Mouse (Mus musculus) heart, postnatal 0 days (tissue): Measurements from ENCODE around the gene Slc17a7. TPM values are rescaled to one million over a fixed set of nuclear protein-coding genes. Genes with fewer than 3 reads are reported as not detected.

Source experiments
- ATAC-seq: fragments of 200-750 bp; cut with Nextera tagmentation; 2 replicates; pipeline ENCODE4 v1.8.0; 2017; ENCODE audit warnings: low read depth, moderate number of reproducible peaks, moderate library complexity; ENCODE audit not compliant: insufficient read depth
- DNase-seq: peaks from one replicate; pipeline ENCODE4 v3.0.0-alpha.2; 2016; ENCODE audit warnings: low spot score
- H3K27ac ChIP-seq: fragments of 300-500 bp; sonication (generic); 2 replicates; pipeline ENCODE4 v1.5.1; 2014; ENCODE audit warnings: low read depth, mild to moderate bottlenecking
- H3K27me3 ChIP-seq: fragments of 300-500 bp; sonication (generic); 2 replicates; pipeline ENCODE4 v1.6.1; 2014; ENCODE audit warnings: low read length, mixed read lengths; ENCODE audit not compliant: control insufficient read depth, insufficient read depth
- H3K36me3 ChIP-seq: fragments of 300-500 bp; sonication (generic); replicated peaks from 2 replicates; pipeline ENCODE4 v1.6.1; 2014; ENCODE audit warnings: low read length, mixed read lengths; ENCODE audit not compliant: control insufficient read depth, insufficient read depth
- H3K4me1 ChIP-seq: fragments of 300-500 bp; sonication (generic); 2 replicates; pipeline ENCODE4 v1.6.1; 2014; ENCODE audit warnings: antibody characterized with exemption; ENCODE audit not compliant: control insufficient read depth, insufficient read depth
- H3K4me2 ChIP-seq: fragments of 300-500 bp; sonication (generic); 2 replicates; pipeline ENCODE4 v1.6.1; 2014; ENCODE audit warnings: low read depth, mild to moderate bottlenecking, low read length, moderate library complexity
- H3K4me3 ChIP-seq: fragments of 300-500 bp; sonication (generic); 2 replicates; pipeline ENCODE4 v1.5.1; 2014; ENCODE audit warnings: low read depth, low read length
- H3K9ac ChIP-seq: fragments of 300-500 bp; sonication (generic); replicated peaks from 2 replicates; pipeline ENCODE4 v1.6.1; 2014; ENCODE audit warnings: low read depth, low read length, mixed read lengths
- H3K9me3 ChIP-seq: fragments of 300-500 bp; sonication (generic); replicated peaks from 2 replicates; pipeline ENCODE4 v1.6.1; 2016; ENCODE audit warnings: low read length; ENCODE audit not compliant: control insufficient read depth
- CTCF ChIP-seq: IDR thresholded peaks from 2 replicates; pipeline ENCODE4 v1.5.1; 2016; ENCODE audit warnings: antibody characterized with exemption, control low read depth, low read depth
- EP300 ChIP-seq: IDR thresholded peaks from 2 replicates; pipeline ENCODE4 v1.6.1; 2016; ENCODE audit warnings: antibody characterized with exemption, low read depth
- WGBS: fragments of 180-500 bp; shearing (Covaris S2); extraction: QIAGEN DNeasy Blood & Tissue Kit; methylation state at CpG from one replicate; pipeline ENCODE4 v1.1.7; 2014; 5-methylcytosine and 5-hydroxymethylcytosine counted together
- polyA plus RNA-seq: library from polyadenylated mRNA; unstranded; fragments of >200 nt; fragmentation: Nextera tagmentation; extraction: Ambion mirVana; gene quantifications from 2 replicates; pipeline ENCODE4 v1.2.1, GENCODE M21; 2015
- total RNA-seq: library from RNA; depleted of rRNA; stranded (reverse); fragments of >200 nt; gene quantifications from 2 replicates; pipeline ENCODE4 v1.2.3, GENCODE M21; 2014; ENCODE audit warnings: low replicate concordance

Gene Slc17a7
- total and polyA plus RNA-seq, 2 experiments from 2014 or later: 4.3 to 12.7 TPM

- H3K9ac ChIP-seq: no peak overlapping the region
- H3K4me1 ChIP-seq: no peaks in the 10 kb centered on the region
- WGBS: 89% methylated on average over 6 of the region's 6 CpGs
- no peaks in the 10 kb centered on the region for H3K9me3 ChIP-seq
- ATAC-seq (no peak), DNase-seq (no peak)
- H3K36me3 ChIP-seq: peaks cover 11% of the 10 kb centered on the region; the same call in 1 of the 2 replicates
- TF ChIP-seq EP300: no peak
- TF ChIP-seq CTCF: no peak
- no peak overlapping the region for H3K4me3 ChIP-seq
- no peak overlapping the region for H3K27ac ChIP-seq
- H3K4me2 ChIP-seq: no peak overlapping the region
- peaks cover 17% of the 10 kb centered on the region for H3K27me3 ChIP-seq
Measured at GRCm38 (mm10) chr7:45158991-45159390, 4.8 kb upstream of the Slc17a7 start.

- peaks cover 11% of the 10 kb centered on the region; the same call in 1 of the 2 replicates for H3K36me3 ChIP-seq
- WGBS: 93% methylated on average over 6 of the region's 6 CpGs
- no peak for ATAC-seq
- TF ChIP-seq EP300 (no peak), CTCF (no peak)
- 0 out of 2 replicates have a peak, but pooled peaks cover 6% of the 10 kb centered on the region for H3K4me1 ChIP-seq
- H3K4me3 ChIP-seq: no peak overlapping the region
- H3K27me3 ChIP-seq: peaks cover 30% of the 10 kb centered on the region
- no peak overlapping the region for H3K4me2 ChIP-seq
- no peaks in the 10 kb centered on the region for H3K9me3 ChIP-seq
- no peak overlapping the region for H3K9ac ChIP-seq
- DNase-seq: no peak
- H3K27ac ChIP-seq: no peak overlapping the region
Measured at GRCm38 (mm10) chr7:45160316-45160800, 3.4 kb upstream of the Slc17a7 start.

- Histone ChIP-seq H3K4me1 (0 out of 2 replicates have a peak, but pooled peaks cover 6% of the 10 kb centered on the region), H3K27ac (no peak overlapping the region), H3K36me3 (peaks cover 11% of the 10 kb centered on the region; the same call in 1 of the 2 replicates), H3K9me3 (no peaks in the 10 kb centered on the region), H3K9ac (no peak overlapping the region), H3K4me2 (no peak overlapping the region), H3K4me3 (no peak overlapping the region), H3K27me3 (peaks cover 35% of the 10 kb centered on the region)
- TF ChIP-seq EP300 (no peak), CTCF (no peak)
- 78% methylated on average over 3 of the region's 3 CpGs for WGBS
- DNase-seq (no peak), ATAC-seq (no peak)
Measured at GRCm38 (mm10) chr7:45160866-45161265, 2.9 kb upstream of the Slc17a7 start.

- Histone ChIP-seq H3K9ac (no peak overlapping the region), H3K4me2 (peak overlapping the region; percentile 67), H3K36me3 (peaks cover 11% of the 10 kb centered on the region; the same call in 1 of the 2 replicates), H3K4me1 (0 out of 2 replicates have a peak, but pooled peaks cover 6% of the 10 kb centered on the region), H3K27me3 (peaks cover 43% of the 10 kb centered on the region), H3K9me3 (no peaks in the 10 kb centered on the region), H3K4me3 (peak overlapping the region; percentile 41), H3K27ac (no peak overlapping the region)
- DNase-seq: peak; percentile 83
- ATAC-seq: peak; percentile 83
- WGBS: 4% methylated on average over 33 of the region's 35 CpGs
- no peak for TF ChIP-seq EP300
- peak; percentile 75 for TF ChIP-seq CTCF
Measured at GRCm38 (mm10) chr7:45161612-45162473, 1.9 kb upstream of the Slc17a7 start.

- ATAC-seq (no peak), DNase-seq (no peak)
- H3K4me3 ChIP-seq: peak overlapping the region; percentile 41
- H3K27ac ChIP-seq: no peak overlapping the region
- TF ChIP-seq CTCF (no peak), EP300 (no peak)
- peaks cover 10% of the 10 kb centered on the region; the same call in 1 of the 2 replicates for H3K36me3 ChIP-seq
- WGBS: 23% methylated on average over 6 of the region's 6 CpGs
- H3K4me1 ChIP-seq: 0 out of 2 replicates have a peak, but pooled peaks cover 6% of the 10 kb centered on the region
- H3K9me3 ChIP-seq: no peaks in the 10 kb centered on the region
- peaks cover 50% of the 10 kb centered on the region for H3K27me3 ChIP-seq
- H3K4me2 ChIP-seq: peak overlapping the region; percentile 67
- H3K9ac ChIP-seq: no peak overlapping the region
Measured at GRCm38 (mm10) chr7:45162551-45162950, 1.2 kb upstream of the Slc17a7 start.
